Mouse (Mus musculus) G1E-ER4 (cell line): ENCODE results near the gene Alpk1. TPM values are rescaled to one million over a fixed set of nuclear protein-coding genes. Genes with fewer than 3 reads are reported as not detected.

ENCODE experiments used
- GATA1 ChIP-seq: IDR thresholded peaks from one replicate; pipeline ENCODE4 v1.8.0; 2012; ENCODE audit warnings: low read length, inconsistent platforms
- polyA plus RNA-seq: library from polyadenylated mRNA; stranded (reverse); fragments of >175 nt; gene quantifications from 2 replicates; pipeline ENCODE4 v1.2.3, GENCODE M21; 2012

Alpk1 gene
- polyA plus RNA-seq, 1 experiment, result 0.02 TPM

GRCm38 (mm10) chr3:127633080-127634032, 147.0 kb downstream of the Alpk1 start, which contains the start of gene Neurog2:
Gene Neurog2 (plus strand): TSS chr3:127633135.
- TF ChIP-seq GATA1, result no peak

- TF ChIP-seq GATA1, result no peak
Observed at GRCm38 (mm10) chr3:127632531-127632930, 147.8 kb downstream of the Alpk1 start.

GRCm38 (mm10) chr3:127631582-127631981, 148.7 kb downstream of the Alpk1 start:
- TF ChIP-seq GATA1, result no peak

GRCm38 (mm10) chr3:127630735-127631372, 149.5 kb downstream of the Alpk1 start:
- no peak for TF ChIP-seq GATA1

- no peak for TF ChIP-seq GATA1
Observed at GRCm38 (mm10) chr3:127630190-127630589, 150.1 kb downstream of the Alpk1 start.

- no peak for TF ChIP-seq GATA1
Observed at GRCm38 (mm10) chr3:127628311-127629184, 151.8 kb downstream of the Alpk1 start.

GRCm38 (mm10) chr3:127627956-127628310, 152.4 kb downstream of the Alpk1 start:
- no peak for TF ChIP-seq GATA1

- TF ChIP-seq GATA1, result no peak
Observed at GRCm38 (mm10) chr3:127627151-127627955, 153.0 kb downstream of the Alpk1 start.

- TF ChIP-seq GATA1, result no peak
Observed at GRCm38 (mm10) chr3:127626524-127626923, 153.8 kb downstream of the Alpk1 start.

GRCm38 (mm10) chr3:127625701-127626399, 154.5 kb downstream of the Alpk1 start:
- TF ChIP-seq GATA1, result no peak

- no peak for TF ChIP-seq GATA1
Observed at GRCm38 (mm10) chr3:127625296-127625695, 155.0 kb downstream of the Alpk1 start.

Other genes with a start within 250 kb of the Alpk1 start
- 45.7 and 52.2 TPM in 2 replicates for gene Larp7, start 227.2 kb downstream of the Alpk1 start, polyA plus RNA-seq
- gene Zgrf1, start 227.0 kb downstream of the Alpk1 start, polyA plus RNA-seq, result 1.4 and 1.6 TPM in 2 replicates
- gene Neurog2, start 147.4 kb downstream of the Alpk1 start, polyA plus RNA-seq, result not detected in 2 replicates
- 12.9 and 19.2 TPM in 2 replicates for gene Tifa, start 9.3 kb upstream of the Alpk1 start, polyA plus RNA-seq
- gene Ap1ar, start 57.0 kb upstream of the Alpk1 start, polyA plus RNA-seq, result 128 and 224 TPM in 2 replicates
- gene Fam241a, start 115.8 kb upstream of the Alpk1 start, polyA plus RNA-seq, result 31.1 and 45.9 TPM in 2 replicates